Mouse (Mus musculus) liver, adult 2 months (tissue): Measurements from ENCODE around the gene Ptpn14.

Source experiments
- CTCF ChIP-seq: fragments of 200-500 bp; IDR thresholded peaks from 2 replicates; pipeline ENCODE4 v1.5.1; 2011; ENCODE audit warnings: low read depth, low read length, control low read depth
- POLR2A ChIP-seq: fragments of 200-500 bp; IDR thresholded peaks from 2 replicates; pipeline ENCODE4 v1.6.1; 2011; ENCODE audit warnings: low read length, control low read depth; ENCODE audit not compliant: insufficient read depth; ENCODE audit errors: extremely low read depth

DNA sequence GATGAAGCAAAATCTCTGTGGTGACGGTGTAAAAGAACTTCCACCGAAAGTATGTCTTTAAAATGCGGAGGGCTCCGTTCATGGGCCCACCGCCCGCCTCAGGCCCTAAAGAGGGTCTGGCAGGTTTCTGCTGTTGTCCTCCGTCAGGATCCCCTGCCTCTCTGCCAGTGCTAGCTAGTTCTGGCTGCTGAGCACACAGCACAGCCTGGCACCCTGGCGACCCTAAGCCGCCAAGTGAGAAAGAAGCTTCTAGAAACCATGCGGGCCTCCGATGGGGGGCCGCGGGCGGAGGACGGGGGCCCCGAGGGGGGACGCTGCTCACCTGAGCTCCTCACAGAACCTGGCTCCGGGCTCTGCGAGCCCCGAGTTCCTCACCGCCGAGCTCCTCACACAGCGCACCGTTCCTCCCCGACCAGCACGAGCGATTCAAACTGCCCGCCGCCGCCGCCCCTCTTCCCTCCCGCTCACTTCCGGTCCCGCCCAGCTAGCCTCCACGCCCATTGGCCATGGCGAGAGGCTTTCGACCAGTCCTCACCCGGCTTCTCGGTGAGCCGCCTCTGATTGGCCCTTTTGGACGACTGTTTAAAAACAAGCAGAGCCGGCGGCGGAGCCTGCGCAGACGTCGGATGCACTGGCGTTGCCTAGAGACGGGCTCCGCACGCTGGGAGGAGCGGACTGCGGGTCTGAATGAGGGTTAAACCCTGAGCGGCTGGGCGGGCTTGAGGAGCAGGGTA, 40.2 kb upstream of the Ptpn14 start, which contains the start of gene Cenpf:
- TF ChIP-seq POLR2A (no peak), CTCF (no peak)
